Mouse (Mus musculus): ENCODE results near the gene Zfpl1.

GRCm38 (mm10) chr19:6088841-6089240 is 4.1 kb upstream of the Zfpl1 start:
- TF ChIP-seq POLR2A (IDR thresholded peaks at IDR 0.05; ENCODE audit: borderline replicate concordance, extremely low read depth, low read depth, low read length) (no peak), CTCF (IDR thresholded peaks at IDR 0.05; ENCODE audit: insufficient read depth, low read length) (no peak)
